Mouse (Mus musculus) limb, embryonic 12.5 days (tissue): ENCODE measurements around the gene Myo5c. TPM values are rescaled to one million over a fixed set of nuclear protein-coding genes. Genes with fewer than 3 reads are reported as not detected.
"Not testable (repeated sequence)": the region's sequence is repeated elsewhere in the genome, so short reads cannot be mapped to it uniquely, and the experiment has no call there.

Experiments used
- ATAC-seq: fragments of 200-750 bp; cut with Nextera tagmentation; 2 replicates; pipeline ENCODE4 v1.8.0; 2017; ENCODE audit warnings: low read depth, moderate TSS enrichment; ENCODE audit not compliant: insufficient number of reproducible peaks, insufficient read depth, low FRiP score, low TSS enrichment
- H3K27ac ChIP-seq: fragments of 300-500 bp; sonication (generic); 2 replicates; pipeline ENCODE4 v1.5.1; 2016; ENCODE audit warnings: mild to moderate bottlenecking, moderate library complexity
- H3K27me3 ChIP-seq: fragments of 300-500 bp; sonication (generic); 2 replicates; pipeline ENCODE4 v1.6.1; 2016; ENCODE audit warnings: mild to moderate bottlenecking, moderate library complexity
- H3K36me3 ChIP-seq: fragments of 300-500 bp; sonication (generic); 2 replicates; pipeline ENCODE4 v1.6.1; 2016; ENCODE audit warnings: mild to moderate bottlenecking, moderate library complexity
- H3K4me1 ChIP-seq: fragments of 300-500 bp; sonication (generic); replicated peaks from 2 replicates; pipeline ENCODE4 v1.6.1; 2016
- H3K4me2 ChIP-seq: fragments of 300-500 bp; sonication (generic); 2 replicates; pipeline ENCODE4 v1.6.1; 2016; ENCODE audit warnings: mild to moderate bottlenecking, moderate library complexity
- H3K4me3 ChIP-seq: fragments of 300-500 bp; sonication (generic); replicated peaks from 2 replicates; pipeline ENCODE4 v1.5.1; 2016; ENCODE audit warnings: mild to moderate bottlenecking
- H3K9ac ChIP-seq: fragments of 300-500 bp; sonication (generic); replicated peaks from 2 replicates; pipeline ENCODE4 v1.6.1; 2016; ENCODE audit warnings: mild to moderate bottlenecking, moderate library complexity
- H3K9me3 ChIP-seq: fragments of 300-500 bp; sonication (generic); 2 replicates; pipeline ENCODE4 v1.6.1; 2016; ENCODE audit warnings: mild to moderate bottlenecking, moderate library complexity
- WGBS: fragments of 180-500 bp; shearing (Covaris S2); methylation state at CpG from one replicate; pipeline ENCODE4 v1.1.7; 2016; 5-methylcytosine and 5-hydroxymethylcytosine counted together
- polyA plus RNA-seq: library from polyadenylated mRNA; unstranded; fragments of >200 nt; fragmentation: Nextera tagmentation; extraction: Ambion mirVana; gene quantifications from 2 replicates; pipeline ENCODE4 v1.2.1, GENCODE M21; 2016

The Myo5c gene
- polyA plus RNA-seq, 1 experiment from 2014 or later, result 0.31 TPM

DNA sequence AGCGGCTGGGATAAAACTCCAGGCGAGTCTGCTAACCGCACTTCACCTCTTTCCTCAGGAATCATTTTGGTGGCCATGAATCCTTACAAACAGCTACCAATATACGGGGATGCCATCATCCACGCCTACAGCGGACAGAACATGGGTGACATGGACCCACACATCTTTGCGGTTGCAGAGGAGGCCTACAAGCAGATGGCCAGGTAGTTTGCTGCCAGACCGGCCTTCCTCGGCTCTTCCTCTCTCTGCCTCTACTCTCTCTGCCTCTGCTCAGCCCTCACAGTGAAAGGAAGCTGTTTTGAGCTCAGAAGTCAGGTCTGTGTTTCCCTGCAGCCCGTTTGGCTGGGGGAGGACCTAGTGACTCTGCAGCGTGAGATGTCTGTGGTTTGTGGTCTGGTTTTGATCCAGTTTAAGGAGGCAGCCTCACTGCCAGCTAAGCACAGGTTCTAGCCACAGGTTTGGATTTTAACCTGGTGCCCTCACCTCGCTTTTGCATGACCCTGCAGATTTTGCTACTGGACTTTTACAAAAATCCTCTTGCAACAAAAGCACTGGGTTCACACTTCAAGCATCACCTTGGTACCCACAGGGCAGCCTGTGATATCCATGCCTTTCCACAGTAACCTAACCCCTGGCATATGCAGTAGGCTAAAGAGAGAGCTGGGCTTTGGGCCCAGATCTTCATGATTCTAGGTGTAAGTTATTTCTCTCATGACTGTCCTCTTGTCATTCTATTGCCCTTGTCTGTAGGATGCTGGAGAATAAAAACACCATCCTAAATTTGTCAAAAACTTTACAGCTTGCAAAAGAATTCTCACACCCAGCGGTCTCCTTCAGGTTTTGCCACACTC, 14.5 kb downstream of the Myo5c start:
- Histone ChIP-seq H3K4me1 (peaks cover 16% of the 10 kb centered on the region), H3K36me3 (no peaks in the 10 kb centered on the region), H3K27ac (no peak overlapping the region), H3K9ac (no peak overlapping the region), H3K27me3 (no peaks in the 10 kb centered on the region), H3K4me2 (no peak overlapping the region), H3K9me3 (no peaks in the 10 kb centered on the region), H3K4me3 (no peak overlapping the region)
- ATAC-seq, result no peak
- 85% methylated on average over 13 of the region's 13 CpGs for WGBS

DNA sequence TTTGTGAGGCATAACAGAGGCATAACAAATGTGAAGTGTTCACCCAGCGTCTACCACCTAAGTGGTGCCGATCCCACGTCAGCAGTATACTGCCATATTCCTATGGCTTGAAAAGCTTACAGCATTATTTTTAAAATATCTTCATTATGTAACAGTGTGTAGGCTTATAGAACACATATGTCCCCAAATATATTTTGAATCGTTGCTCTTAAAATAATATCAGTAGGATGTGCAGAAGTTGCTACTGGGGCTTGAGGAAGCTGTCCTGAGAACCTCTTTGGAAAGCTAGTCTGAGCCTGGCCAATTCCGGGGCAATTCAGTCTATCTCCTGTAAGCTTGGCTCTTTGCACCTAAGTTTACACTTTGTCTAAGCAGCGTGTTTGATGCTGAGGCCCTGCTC, 16.1 kb downstream of the Myo5c start:
- no peak overlapping the region for H3K27ac ChIP-seq
- H3K4me3 ChIP-seq, result no peak overlapping the region
- H3K4me2 ChIP-seq, result no peak overlapping the region
- ATAC-seq, result no peak
- no peaks in the 10 kb centered on the region for H3K9me3 ChIP-seq
- no peak overlapping the region for H3K9ac ChIP-seq
- no peaks in the 10 kb centered on the region for H3K36me3 ChIP-seq
- 81% methylated on average over 6 of the region's 6 CpGs for WGBS
- H3K27me3 ChIP-seq, result no peaks in the 10 kb centered on the region
- peaks cover 13% of the 10 kb centered on the region for H3K4me1 ChIP-seq

DNA sequence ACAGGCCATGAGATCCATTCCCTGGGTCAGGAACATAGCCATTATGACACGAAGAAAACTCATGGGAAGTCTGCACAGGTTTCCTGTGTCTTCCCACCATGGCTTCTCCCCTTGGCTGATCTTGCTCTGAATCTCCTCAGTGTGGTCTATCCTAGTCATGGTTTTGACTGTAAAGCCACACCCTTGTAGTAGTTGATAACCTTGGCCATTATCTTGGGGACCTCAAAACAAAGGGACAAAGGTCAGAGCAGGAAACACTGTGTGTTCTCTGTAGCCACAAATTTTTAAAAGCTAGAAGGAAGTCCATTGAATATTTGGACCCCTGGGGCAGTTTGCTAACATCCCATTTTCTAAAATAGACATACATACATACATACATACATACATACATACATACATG, 16.5 kb downstream of the Myo5c start:
- Histone ChIP-seq H3K4me1 (peaks cover 8% of the 10 kb centered on the region), H3K27ac (no peak overlapping the region), H3K36me3 (no peaks in the 10 kb centered on the region), H3K27me3 (no peaks in the 10 kb centered on the region), H3K4me2 (no peak overlapping the region), H3K4me3 (no peak overlapping the region), H3K9ac (no peak overlapping the region), H3K9me3 (no peaks in the 10 kb centered on the region)
- ATAC-seq, result no peak
- WGBS, result 89% methylated on average over 1 of the region's 1 CpGs

DNA sequence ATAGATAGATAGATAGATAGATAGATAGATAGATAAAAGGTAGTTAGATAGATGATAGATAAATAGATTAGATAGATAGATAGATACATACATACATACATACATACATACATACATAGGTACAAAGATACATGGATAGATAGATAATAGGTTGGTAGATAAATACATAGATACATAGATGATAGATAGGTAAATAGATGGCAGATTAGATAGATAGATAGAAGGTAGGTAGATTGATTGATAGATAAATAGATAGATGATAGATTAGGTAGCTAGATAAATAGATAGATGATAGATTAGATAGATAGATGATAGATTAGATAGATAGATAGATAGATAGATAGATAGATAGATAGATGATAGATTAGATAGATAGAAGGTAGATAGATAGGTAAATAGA, 17.1 kb downstream of the Myo5c start:
- ATAC-seq, result no peak
- H3K4me3 ChIP-seq, result no peak overlapping the region
- no peak overlapping the region for H3K4me2 ChIP-seq
- peaks cover 3% of the 10 kb centered on the region for H3K4me1 ChIP-seq
- no peak overlapping the region for H3K27ac ChIP-seq
- no peaks in the 10 kb centered on the region for H3K27me3 ChIP-seq
- H3K9me3 ChIP-seq, result no peaks in the 10 kb centered on the region
- H3K36me3 ChIP-seq, result no peaks in the 10 kb centered on the region
- no peak overlapping the region for H3K9ac ChIP-seq

DNA sequence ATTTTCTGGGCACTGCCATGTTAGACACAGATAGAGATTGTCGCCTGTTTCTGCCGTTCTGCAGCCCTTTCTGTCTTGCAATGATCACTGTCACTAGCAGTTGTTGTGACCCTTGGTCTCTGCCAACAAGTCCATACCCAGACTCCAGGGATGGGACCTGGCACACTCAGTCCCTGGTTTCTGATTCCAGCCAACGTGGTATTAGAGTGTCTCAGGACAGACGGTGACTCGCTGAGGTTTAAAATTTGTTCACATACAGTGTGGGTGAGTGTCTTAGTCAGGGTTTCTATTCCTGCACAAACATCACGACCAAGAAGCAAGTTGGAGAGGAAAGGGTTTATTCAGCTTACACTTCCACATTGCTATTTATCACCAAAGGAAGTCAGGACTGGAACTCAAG, 21.3 kb downstream of the Myo5c start:
- H3K4me2 ChIP-seq, H3K4me1 ChIP-seq, ATAC-seq, H3K36me3 ChIP-seq, H3K4me3 ChIP-seq, H3K9ac ChIP-seq, H3K9me3 ChIP-seq, H3K27me3 ChIP-seq, H3K27ac ChIP-seq: not testable (repeated sequence)
- 76% methylated on average over 6 of the region's 6 CpGs for WGBS

DNA sequence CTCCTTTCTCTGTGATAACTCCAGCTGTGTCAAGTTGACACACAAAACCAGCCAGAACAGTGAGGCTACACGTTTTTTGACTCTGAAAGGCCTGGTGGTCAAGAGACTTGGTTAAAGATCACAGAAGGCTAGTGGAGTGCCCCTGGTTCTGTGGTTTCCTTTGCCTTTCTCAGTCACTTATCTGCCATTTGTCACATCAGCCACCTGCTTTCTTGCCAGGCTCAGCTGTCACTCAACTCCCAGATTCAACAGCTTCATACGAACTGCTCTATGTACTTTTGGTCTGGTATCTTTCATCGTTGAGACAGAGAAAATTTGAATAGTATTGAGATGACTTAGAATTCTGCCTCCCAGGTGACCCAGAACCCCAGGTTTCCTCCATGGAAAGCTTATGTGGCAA, 21.9 kb downstream of the Myo5c start:
- H3K4me1 ChIP-seq, result no peaks in the 10 kb centered on the region; the same call in 1 of the 2 replicates
- no peak overlapping the region for H3K27ac ChIP-seq
- H3K36me3 ChIP-seq, result no peaks in the 10 kb centered on the region
- H3K27me3 ChIP-seq, result no peaks in the 10 kb centered on the region
- 54% methylated on average over 3 of the region's 3 CpGs for WGBS
- no peak overlapping the region for H3K4me3 ChIP-seq
- no peak for ATAC-seq
- H3K9ac ChIP-seq, result no peak overlapping the region
- H3K9me3 ChIP-seq, result no peaks in the 10 kb centered on the region
- H3K4me2 ChIP-seq, result no peak overlapping the region

DNA sequence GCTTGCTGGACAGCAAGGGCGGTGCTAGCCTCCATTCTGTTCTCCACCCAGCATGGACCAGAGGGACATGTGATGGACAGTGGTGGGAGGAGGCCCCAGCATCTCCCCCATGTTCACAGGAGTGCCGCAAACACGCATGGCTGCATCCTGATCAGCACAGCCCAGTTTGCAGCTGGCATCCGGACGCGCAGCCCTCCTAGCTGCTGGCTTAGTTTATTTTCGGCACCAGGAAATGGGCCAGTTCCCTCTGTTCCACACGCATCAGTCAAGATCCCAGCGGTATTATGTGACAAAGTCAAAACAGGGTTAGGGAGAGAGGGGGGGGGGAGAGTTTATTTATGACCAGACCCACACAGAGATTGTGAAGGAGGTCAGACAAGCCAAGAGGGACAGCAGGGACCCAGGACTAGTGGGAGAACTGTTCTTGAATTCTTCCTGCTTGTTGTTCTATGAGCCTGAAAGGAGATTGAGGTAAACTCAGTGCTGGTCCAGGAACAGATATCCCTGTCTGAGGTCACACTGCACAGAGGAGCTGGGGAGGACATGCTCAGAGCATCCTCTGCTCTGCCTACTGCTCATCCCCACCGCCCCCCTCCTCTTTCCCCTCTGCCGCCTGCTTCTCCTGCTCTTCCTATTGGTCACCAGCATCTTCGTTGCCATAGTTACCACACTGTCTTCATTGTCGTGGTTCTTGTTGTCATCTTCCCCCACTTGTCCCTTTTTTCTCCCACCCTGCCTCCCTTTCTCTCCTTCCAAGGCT, 22.6 kb downstream of the Myo5c start:
- Histone ChIP-seq H3K4me2 (no peak overlapping the region), H3K9ac (no peak overlapping the region), H3K27me3 (no peaks in the 10 kb centered on the region), H3K36me3 (no peaks in the 10 kb centered on the region), H3K4me1 (no peaks in the 10 kb centered on the region; the same call in 1 of the 2 replicates), H3K9me3 (no peaks in the 10 kb centered on the region), H3K4me3 (no peak overlapping the region), H3K27ac (no peak overlapping the region)
- no peak for ATAC-seq
- WGBS, result 70% methylated on average over 13 of the region's 13 CpGs

DNA sequence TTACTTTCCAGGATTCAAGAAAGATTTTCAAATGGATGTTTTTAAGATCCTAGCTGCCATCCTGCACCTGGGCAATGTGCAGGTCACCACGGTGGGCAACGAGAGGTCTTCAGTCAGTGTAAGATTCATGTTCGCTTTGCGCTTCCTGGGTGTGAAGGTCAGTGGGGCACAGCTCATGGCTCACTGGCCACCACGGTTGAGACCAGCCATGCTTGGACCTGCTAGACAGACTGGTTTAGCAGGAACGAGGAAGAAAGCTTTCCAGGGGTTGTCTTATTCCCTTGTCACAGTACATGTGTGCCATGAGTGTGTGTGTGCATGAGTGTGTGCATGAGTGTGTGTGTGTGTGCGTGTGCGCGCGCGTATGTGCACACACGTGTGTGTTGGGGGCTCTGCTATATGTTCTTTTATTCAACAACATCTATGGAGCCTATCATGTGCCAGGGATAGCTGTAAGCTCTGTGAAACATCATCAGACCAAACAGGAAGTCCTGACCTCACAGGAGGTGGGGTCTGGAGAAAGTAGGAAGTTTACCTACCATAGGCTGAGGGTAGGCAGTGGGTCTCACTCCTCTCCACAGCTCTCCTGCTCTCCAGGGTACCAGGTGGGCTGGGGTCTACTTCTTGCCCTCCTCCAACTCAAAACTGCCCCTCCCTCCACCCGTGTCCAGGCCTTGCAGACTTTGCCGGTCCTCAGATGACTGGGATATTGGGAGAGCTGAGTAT, 24.2 kb downstream of the Myo5c start:
- no peak overlapping the region for H3K9ac ChIP-seq
- H3K27ac ChIP-seq, result no peak overlapping the region
- 87% methylated on average over 14 of the region's 14 CpGs for WGBS
- no peaks in the 10 kb centered on the region for H3K36me3 ChIP-seq
- H3K4me1 ChIP-seq, result peaks cover 3% of the 10 kb centered on the region; the same call in 1 of the 2 replicates
- H3K4me2 ChIP-seq, result no peak overlapping the region
- no peak overlapping the region for H3K4me3 ChIP-seq
- no peak for ATAC-seq
- H3K27me3 ChIP-seq, result no peaks in the 10 kb centered on the region
- H3K9me3 ChIP-seq, result peaks cover 4% of the 10 kb centered on the region; the same call in 1 of the 2 replicates

DNA sequence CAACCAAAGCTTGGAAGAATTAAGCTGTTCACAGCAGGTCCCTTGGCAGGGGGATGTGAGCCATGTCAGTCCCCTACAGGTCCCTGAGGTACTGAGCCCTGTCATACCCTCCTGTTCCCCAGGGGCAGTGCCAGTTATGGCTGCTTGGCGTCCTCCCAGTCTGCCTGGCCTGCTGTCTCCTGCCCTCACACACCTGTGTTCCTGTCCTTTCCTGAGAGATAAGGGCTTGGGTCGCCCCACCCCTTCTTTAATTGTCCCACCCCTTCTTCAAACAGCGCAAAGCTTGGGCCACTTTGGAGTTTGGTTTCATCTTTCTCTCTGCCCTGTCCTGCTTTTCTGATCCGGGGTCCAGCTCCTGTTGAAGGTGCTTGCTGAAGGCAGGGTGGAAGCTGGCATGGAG, 27.0 kb downstream of the Myo5c start:
- ATAC-seq, result no peak
- 68% methylated on average over 4 of the region's 4 CpGs for WGBS

DNA sequence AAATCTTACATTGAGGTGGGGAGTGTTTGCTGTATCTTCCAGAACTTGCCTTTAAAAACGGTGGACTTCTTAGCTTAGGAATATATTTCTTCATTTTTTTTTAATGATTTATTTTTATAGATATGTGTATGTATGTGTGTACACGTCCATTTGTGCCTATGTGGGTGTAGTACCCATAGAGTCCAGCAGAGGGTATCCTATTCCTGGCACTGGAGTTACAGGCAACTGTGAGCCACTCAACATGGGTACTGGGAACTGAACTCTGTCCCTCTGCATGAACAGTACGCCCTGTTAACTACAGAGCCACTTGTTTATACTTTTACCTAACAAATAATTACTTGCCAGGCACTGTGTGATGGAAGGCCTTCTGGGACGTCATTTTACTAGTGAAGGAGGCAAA, 27.8 kb downstream of the Myo5c start:
- H3K27ac ChIP-seq, result no peak overlapping the region
- ATAC-seq, result no peak
- 86% methylated on average over 4 of the region's 4 CpGs for WGBS

More for the DNA sequence above, 27.0 kb downstream of the Myo5c start:
- no peaks in the 10 kb centered on the region for H3K36me3 ChIP-seq
- no peak overlapping the region for H3K27ac ChIP-seq
- peaks cover 15% of the 10 kb centered on the region for H3K4me1 ChIP-seq
- no peak overlapping the region for H3K4me3 ChIP-seq
- H3K9me3 ChIP-seq, result peaks cover 4% of the 10 kb centered on the region; the same call in 1 of the 2 replicates
- no peak overlapping the region for H3K4me2 ChIP-seq
- H3K9ac ChIP-seq, result no peak overlapping the region
- H3K27me3 ChIP-seq, result no peaks in the 10 kb centered on the region

DNA sequence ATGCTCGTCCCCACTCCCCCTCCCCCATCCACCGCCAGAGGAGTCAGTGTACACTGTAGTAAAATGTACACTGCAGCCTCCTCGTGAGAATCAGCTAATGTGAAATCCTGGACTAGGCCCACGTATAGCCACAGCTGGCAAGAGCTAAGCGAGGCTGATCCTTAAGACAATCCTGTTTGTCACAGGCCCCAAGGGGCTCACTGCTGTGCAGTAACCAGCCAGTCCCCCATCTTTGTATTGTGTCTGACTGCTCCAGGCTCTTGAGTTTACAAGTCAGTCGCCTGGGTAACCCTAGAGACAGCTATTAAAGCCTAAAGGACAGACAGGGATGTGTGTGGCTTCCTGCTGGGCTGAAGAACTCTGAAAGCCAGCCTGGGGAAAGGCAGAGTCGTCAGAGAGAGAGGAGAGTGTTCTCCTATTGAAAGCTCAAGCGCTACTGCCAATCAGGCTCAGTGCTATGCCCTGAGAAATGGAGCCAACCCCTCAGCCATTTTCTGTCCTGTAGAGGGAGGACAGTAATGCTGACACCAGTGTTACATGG, 29.6 kb downstream of the Myo5c start:
- Histone ChIP-seq H3K4me3 (no peak overlapping the region), H3K4me2 (no peak overlapping the region), H3K36me3 (no peaks in the 10 kb centered on the region), H3K27me3 (no peaks in the 10 kb centered on the region), H3K27ac (peak overlapping the region; percentile 58), H3K4me1 (peaks cover 21% of the 10 kb centered on the region), H3K9ac (no peak overlapping the region), H3K9me3 (peaks cover 4% of the 10 kb centered on the region; the same call in 1 of the 2 replicates)
- 19% methylated on average over 8 of the region's 8 CpGs for whole genome bisulfite sequencing
- no peak for ATAC-seq

More for the DNA sequence above, 27.8 kb downstream of the Myo5c start:
- H3K36me3 ChIP-seq, result no peaks in the 10 kb centered on the region
- no peaks in the 10 kb centered on the region for H3K27me3 ChIP-seq
- peaks cover 4% of the 10 kb centered on the region; the same call in 1 of the 2 replicates for H3K9me3 ChIP-seq
- peaks cover 21% of the 10 kb centered on the region for H3K4me1 ChIP-seq
- H3K4me3 ChIP-seq, result no peak overlapping the region
- no peak overlapping the region for H3K4me2 ChIP-seq
- no peak overlapping the region for H3K9ac ChIP-seq
